Mouse (Mus musculus): ENCODE results near the gene Npff. TPM values are rescaled to one million over a fixed set of nuclear protein-coding genes. Genes with fewer than 3 reads are reported as not detected.

The Npff gene
- polyA plus RNA-seq, 1 experiment from 2014 or later, result 1.6 TPM

GRCm38 (mm10) chr15:102517976-102518858 lies 6.5 kb downstream of the Npff start, which contains the start of gene Tarbp2:
Gene Tarbp2, plus strand, starts transcription at chr15:102518192.
- WGBS, result under 1% methylated on average over 60 of the region's 60 CpGs
- Histone ChIP-seq H3K9ac (peak within 1 kb of the TSS; percentile 92), H3K4me2 (peak within 1 kb of the TSS; percentile 81), H3K27ac (peak within 1 kb of the TSS; percentile 97), H3K36me3 (ENCODE audit: poor library complexity, severe bottlenecking) (peaks cover 25% of the 10 kb centered on the region), H3K4me3 (peak within 1 kb of the TSS; percentile 72), H3K4me1 (peaks cover 34% of the 10 kb centered on the region), H3K27me3 (no peaks in the 10 kb centered on the region), H3K9me3 (replicated peaks) (no peaks in the 10 kb centered on the region)
- ATAC-seq, result peak; percentile 92

GRCm38 (mm10) chr15:102517631-102517975 lies 7.1 kb downstream of the Npff start:
- peak overlapping the region; percentile 72 for H3K4me3 ChIP-seq
- H3K9ac ChIP-seq, result peak overlapping the region; percentile 92
- under 1% methylated on average over 10 of the region's 10 CpGs for WGBS
- peaks cover 36% of the 10 kb centered on the region for H3K4me1 ChIP-seq
- ATAC-seq, result no peak
- H3K9me3 ChIP-seq (replicated peaks), result no peaks in the 10 kb centered on the region
- peak overlapping the region; percentile 81 for H3K4me2 ChIP-seq
- no peaks in the 10 kb centered on the region for H3K27me3 ChIP-seq
- peak overlapping the region; percentile 93 for H3K27ac ChIP-seq
- H3K36me3 ChIP-seq (ENCODE audit: poor library complexity, severe bottlenecking), result peaks cover 20% of the 10 kb centered on the region

GRCm38 (mm10) chr15:102516728-102517404 lies 7.9 kb downstream of the Npff start, which contains the start of gene Map3k12:
Gene Map3k12, minus strand, starts transcription at chr15:102517064.
- Histone ChIP-seq H3K27ac (peak within 1 kb of the TSS; percentile 93), H3K4me2 (peak within 1 kb of the TSS; percentile 81), H3K27me3 (no peaks in the 10 kb centered on the region), H3K4me3 (peak within 1 kb of the TSS; percentile 72), H3K4me1 (peaks cover 44% of the 10 kb centered on the region), H3K36me3 (ENCODE audit: poor library complexity, severe bottlenecking) (peaks cover 12% of the 10 kb centered on the region), H3K9me3 (replicated peaks) (no peaks in the 10 kb centered on the region), H3K9ac (peak within 1 kb of the TSS; percentile 92)
- under 1% methylated on average over 42 of the region's 43 CpGs for WGBS
- no peak for ATAC-seq

GRCm38 (mm10) chr15:102516293-102516692 lies 8.4 kb downstream of the Npff start:
- Histone ChIP-seq H3K27ac (peak overlapping the region; percentile 93), H3K4me3 (peak overlapping the region; percentile 72), H3K9ac (peak overlapping the region; percentile 92), H3K4me2 (peak overlapping the region; percentile 81), H3K9me3 (replicated peaks) (no peaks in the 10 kb centered on the region), H3K36me3 (ENCODE audit: poor library complexity, severe bottlenecking) (peaks cover 7% of the 10 kb centered on the region), H3K27me3 (no peaks in the 10 kb centered on the region), H3K4me1 (peaks cover 50% of the 10 kb centered on the region)
- ATAC-seq, result no peak
- WGBS, result under 1% methylated on average over 12 of the region's 12 CpGs

- ATAC-seq, result no peak
- H3K4me2 ChIP-seq, result peak overlapping the region; percentile 81
- H3K27me3 ChIP-seq, result no peaks in the 10 kb centered on the region
- no peaks in the 10 kb centered on the region for H3K9me3 ChIP-seq (replicated peaks)
- H3K4me3 ChIP-seq, result peak overlapping the region; percentile 72
- H3K4me1 ChIP-seq, result peaks cover 55% of the 10 kb centered on the region
- WGBS, result 34% methylated on average over 4 of the region's 4 CpGs
- peak overlapping the region; percentile 92 for H3K9ac ChIP-seq
- peak overlapping the region; percentile 93 for H3K27ac ChIP-seq
- H3K36me3 ChIP-seq (ENCODE audit: poor library complexity, severe bottlenecking), result peaks cover 2% of the 10 kb centered on the region; the same call in 1 of the 2 replicates
Observed at GRCm38 (mm10) chr15:102515791-102516190, 9.0 kb downstream of the Npff start.

GRCm38 (mm10) chr15:102515261-102515660 lies 9.5 kb downstream of the Npff start:
- H3K9ac ChIP-seq, result 0 out of 2 replicates have a peak overlapping the region, but pooled peaks have one; percentile 92

GRCm38 (mm10) chr15:102513004-102513403 lies 11.7 kb downstream of the Npff start:
- peaks cover 5% of the 10 kb centered on the region; the same call in 1 of the 2 replicates for H3K36me3 ChIP-seq (ENCODE audit: poor library complexity, severe bottlenecking)
- no peak overlapping the region for H3K4me3 ChIP-seq
- H3K27ac ChIP-seq, result no peak overlapping the region
- H3K4me1 ChIP-seq, result peaks cover 60% of the 10 kb centered on the region
- H3K27me3 ChIP-seq, result no peaks in the 10 kb centered on the region
- no peak for ATAC-seq
- no peak overlapping the region for H3K9ac ChIP-seq
- WGBS, result 84% methylated on average over 3 of the region's 3 CpGs
- no peak overlapping the region for H3K4me2 ChIP-seq
- no peaks in the 10 kb centered on the region for H3K9me3 ChIP-seq (replicated peaks)

More at GRCm38 (mm10) chr15:102515261-102515660, 9.5 kb downstream of the Npff start:
- Histone ChIP-seq H3K4me1 (peaks cover 55% of the 10 kb centered on the region), H3K27me3 (no peaks in the 10 kb centered on the region), H3K27ac (no peak overlapping the region), H3K4me3 (peak overlapping the region; percentile 72), H3K4me2 (peak overlapping the region; percentile 81), H3K9me3 (replicated peaks) (no peaks in the 10 kb centered on the region), H3K36me3 (ENCODE audit: poor library complexity, severe bottlenecking) (no peaks in the 10 kb centered on the region)
- WGBS, result 80% methylated on average over 2 of the region's 2 CpGs
- no peak for ATAC-seq

GRCm38 (mm10) chr15:102512471-102512870 lies 12.3 kb downstream of the Npff start:
- peaks cover 5% of the 10 kb centered on the region; the same call in 1 of the 2 replicates for H3K36me3 ChIP-seq (ENCODE audit: poor library complexity, severe bottlenecking)
- H3K27ac ChIP-seq, result peak overlapping the region; percentile 83; the same call in 1 of the 2 replicates
- no peak overlapping the region for H3K4me2 ChIP-seq
- H3K4me1 ChIP-seq, result peaks cover 60% of the 10 kb centered on the region
- no peak overlapping the region for H3K4me3 ChIP-seq
- no peaks in the 10 kb centered on the region for H3K9me3 ChIP-seq (replicated peaks)
- no peak for ATAC-seq
- no peak overlapping the region for H3K9ac ChIP-seq
- no peaks in the 10 kb centered on the region for H3K27me3 ChIP-seq

- Histone ChIP-seq H3K4me1 (peaks cover 60% of the 10 kb centered on the region), H3K4me3 (no peak overlapping the region), H3K27ac (peak overlapping the region; percentile 83), H3K27me3 (no peaks in the 10 kb centered on the region), H3K4me2 (peak overlapping the region; percentile 80), H3K9me3 (replicated peaks) (no peaks in the 10 kb centered on the region), H3K36me3 (ENCODE audit: poor library complexity, severe bottlenecking) (peaks cover 5% of the 10 kb centered on the region; the same call in 1 of the 2 replicates), H3K9ac (0 out of 2 replicates have a peak overlapping the region, but pooled peaks have one; percentile 21)
- ATAC-seq, result no peak
- 29% methylated on average over 5 of the region's 5 CpGs for WGBS
Observed at GRCm38 (mm10) chr15:102512010-102512409, 12.7 kb downstream of the Npff start.

- Histone ChIP-seq H3K36me3 (ENCODE audit: poor library complexity, severe bottlenecking) (peaks cover 9% of the 10 kb centered on the region), H3K4me2 (peak overlapping the region; percentile 80), H3K9ac (no peak overlapping the region), H3K27ac (peak overlapping the region; percentile 83), H3K4me3 (peak overlapping the region; percentile 5), H3K27me3 (no peaks in the 10 kb centered on the region), H3K9me3 (replicated peaks) (no peaks in the 10 kb centered on the region), H3K4me1 (peaks cover 60% of the 10 kb centered on the region)
- WGBS, result 16% methylated on average over 6 of the region's 6 CpGs
- ATAC-seq, result no peak
Observed at GRCm38 (mm10) chr15:102511285-102511833, 13.4 kb downstream of the Npff start.

GRCm38 (mm10) chr15:102510590-102511284 lies 14.0 kb downstream of the Npff start:
- ATAC-seq, result peak; percentile 96
- H3K4me2 ChIP-seq, result peak overlapping the region; percentile 80
- peaks cover 10% of the 10 kb centered on the region for H3K36me3 ChIP-seq (ENCODE audit: poor library complexity, severe bottlenecking)
- H3K27ac ChIP-seq, result peak overlapping the region; percentile 83
- 3% methylated on average over 33 of the region's 34 CpGs for WGBS
- H3K27me3 ChIP-seq, result no peaks in the 10 kb centered on the region
- peaks cover 55% of the 10 kb centered on the region for H3K4me1 ChIP-seq
- peak overlapping the region; percentile 73 for H3K9ac ChIP-seq
- no peaks in the 10 kb centered on the region for H3K9me3 ChIP-seq (replicated peaks)
- H3K4me3 ChIP-seq, result peak overlapping the region; percentile 62

Data from forebrain, embryonic 13.5 days (tissue).